Mouse (Mus musculus) G1E (cell line): ENCODE data around the gene Abcg8.

Experiments
- CTCF ChIP-seq: IDR thresholded peaks from 2 replicates; pipeline ENCODE4 v1.5.1; 2012; ENCODE audit warnings: low read depth, low read length, inconsistent platforms, mixed read lengths
- GATA1 ChIP-seq: IDR thresholded peaks from 2 replicates; pipeline ENCODE4 v1.6.1; 2012; ENCODE audit warnings: borderline replicate concordance, low read length, inconsistent platforms, mixed read lengths
- GATA2 ChIP-seq: IDR thresholded peaks from 2 replicates; pipeline ENCODE4 v1.6.1; 2012; ENCODE audit warnings: low read depth, low read length, inconsistent platforms, borderline replicate concordance
- POLR2AphosphoS5 ChIP-seq: IDR thresholded peaks from 2 replicates; pipeline ENCODE4 v1.6.1; 2012; ENCODE audit warnings: low read depth, low read length, inconsistent platforms; ENCODE audit not compliant: insufficient replicate concordance
- TAL1 ChIP-seq: conservative IDR thresholded peaks from 2 replicates; pipeline ENCODE4 v1.6.1; 2012; ENCODE audit warnings: low read depth, low read length, inconsistent platforms, mixed read lengths

DNA sequence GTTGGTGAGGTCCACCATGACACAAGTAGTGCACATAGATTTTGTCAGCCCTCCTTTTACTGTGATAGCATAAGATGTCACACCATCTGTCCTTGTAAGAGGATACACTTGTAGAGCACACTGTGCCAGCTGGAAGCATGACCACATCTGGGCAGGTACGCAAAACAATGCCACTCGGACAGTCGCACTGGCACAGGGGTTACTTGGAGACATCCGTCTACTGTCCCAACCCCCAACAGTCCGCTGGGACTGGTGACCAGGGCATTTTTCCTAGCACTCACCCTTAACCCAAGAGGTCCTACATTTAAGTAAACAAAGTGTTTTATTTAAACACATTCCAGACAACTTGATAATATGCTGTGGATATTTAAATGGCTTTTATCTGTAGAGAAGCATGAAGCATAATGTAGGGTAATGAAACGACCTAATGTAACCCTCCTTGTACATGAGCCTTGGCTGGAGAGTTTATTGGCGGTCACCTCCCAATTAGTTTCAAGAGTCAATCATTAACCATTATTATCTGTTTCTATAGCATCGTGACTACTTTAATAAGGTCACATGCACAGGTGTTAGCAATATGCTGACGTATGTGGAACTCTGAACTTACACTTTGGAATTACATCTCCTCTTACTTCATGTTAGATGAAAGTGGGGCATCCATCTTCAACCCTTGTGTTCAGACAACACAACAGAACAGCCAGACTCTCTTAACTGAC is 25.6 kb upstream of the Abcg8 start:
- TF ChIP-seq CTCF, result no peak
- TF ChIP-seq POLR2AphosphoS5, result no peak
- TF ChIP-seq GATA1, result no peak
- TF ChIP-seq TAL1, result no peak
- no peak for TF ChIP-seq GATA2
